Mouse (Mus musculus) forebrain, embryonic 10.5 days (tissue): Measurements from ENCODE around the gene Gpcpd1. TPM values are rescaled to one million over a fixed set of nuclear protein-coding genes. Genes with fewer than 3 reads are reported as not detected.

ENCODE experiments used
- polyA plus RNA-seq: library from polyadenylated mRNA; unstranded; fragments of >200 nt; fragmentation: Nextera tagmentation; extraction: Ambion mirVana; gene quantifications from 2 replicates; pipeline ENCODE4 v1.2.1, GENCODE M21; 2016

The Gpcpd1 gene
- polyA plus RNA-seq, 1 experiment from 2014 or later: 31.7 TPM

Other genes with a start within 250 kb of the Gpcpd1 start
- gene Prokr2, start 202.3 kb downstream of the Gpcpd1 start, polyA plus RNA-seq: 0.96 and 1.2 TPM in 2 replicates
- 15.1 and 16.0 TPM in 2 replicates for gene Shld1, start 99.2 kb upstream of the Gpcpd1 start, polyA plus RNA-seq
- gene Chgb, start 193.5 kb upstream of the Gpcpd1 start, polyA plus RNA-seq: 0.91 and 1.9 TPM in 2 replicates
- 47.2 and 48.4 TPM in 2 replicates for gene Trmt6, start 228.3 kb upstream of the Gpcpd1 start, polyA plus RNA-seq
- 34.4 and 36.1 TPM in 2 replicates for gene Mcm8, start 228.4 kb upstream of the Gpcpd1 start, polyA plus RNA-seq